Mouse (Mus musculus): ENCODE data around the gene Emc7.

DNA sequence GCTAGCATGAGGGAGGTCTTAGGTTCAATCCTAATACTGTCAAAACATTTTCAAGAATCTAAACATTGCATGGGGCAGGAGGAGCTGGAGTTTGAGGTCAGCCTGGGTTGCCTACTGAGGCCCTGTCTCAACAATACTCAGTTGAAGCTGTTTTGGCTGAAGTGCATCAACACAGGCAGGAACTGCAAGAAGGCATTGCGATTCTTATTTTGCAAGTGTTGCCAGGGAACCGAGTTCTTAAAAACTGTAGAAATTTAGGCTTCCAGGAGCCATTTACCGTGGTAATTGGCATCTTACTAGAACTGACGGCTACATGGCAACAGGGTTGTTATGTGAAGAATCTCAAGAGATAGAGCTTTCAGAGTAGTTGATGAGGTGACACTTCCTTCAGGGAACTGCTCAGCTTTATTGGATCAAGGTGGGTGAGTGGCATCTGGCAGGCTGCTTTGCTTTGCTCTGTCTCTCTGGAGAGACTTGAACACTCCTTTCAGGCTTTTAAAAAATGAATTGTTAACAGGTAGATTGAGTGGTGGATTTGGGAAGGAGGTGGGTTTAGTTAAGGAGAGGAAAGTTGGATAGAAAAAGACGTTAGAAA lies 52.1 kb downstream of the Emc7 start:
- no peak for TF ChIP-seq MAX (IDR thresholded peaks at IDR 0.05)
- no peak for TF ChIP-seq CTCF (IDR thresholded peaks at IDR 0.05; ENCODE audit: control insufficient read depth, insufficient read depth, insufficient read length)
- TF ChIP-seq USF1 (IDR thresholded peaks at IDR 0.05; ENCODE audit: low read depth) = no peak
- no peak for TF ChIP-seq MYOD1 (IDR thresholded peaks at IDR 0.05; ENCODE audit: control insufficient read depth, insufficient read length, low read depth)
